Mouse (Mus musculus): ENCODE measurements at regions not wholly inside any gene's neighbourhood (a gene's known extent, or its start where the extent isn't known, plus 50 kb on each side); places are given as distances from the start of the nearest gene placed in this dataset.

DNA sequence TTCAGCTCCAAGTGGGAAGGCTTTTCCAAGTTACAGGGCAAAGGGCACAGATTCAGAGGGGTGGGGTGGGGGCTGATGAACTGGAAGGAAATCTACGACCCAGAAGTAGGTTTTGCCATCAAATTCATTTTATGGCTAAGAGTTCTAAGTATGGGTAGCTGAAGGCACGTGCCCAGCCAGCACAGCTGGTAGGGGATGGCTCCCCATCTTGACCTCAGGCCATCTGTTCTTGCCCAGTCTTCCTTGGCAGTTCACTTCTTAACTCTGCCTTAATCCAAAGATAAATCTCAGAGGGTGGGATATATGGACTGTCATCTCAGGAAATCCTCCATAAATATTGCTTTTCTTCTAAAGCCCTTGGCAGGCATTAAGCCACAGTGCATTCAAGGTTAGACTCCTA is 238.3 kb downstream of the H2al1j start:
- DNase-seq (ENCODE audit: low spot score in 2 of 2): no peak

- DNase-seq (ENCODE audit: low spot score in 2 of 2): no peak
These were observed 240.2 kb downstream of the H2al1j start for GRCm38 (mm10) chrX:11567827-11568226.

DNA sequence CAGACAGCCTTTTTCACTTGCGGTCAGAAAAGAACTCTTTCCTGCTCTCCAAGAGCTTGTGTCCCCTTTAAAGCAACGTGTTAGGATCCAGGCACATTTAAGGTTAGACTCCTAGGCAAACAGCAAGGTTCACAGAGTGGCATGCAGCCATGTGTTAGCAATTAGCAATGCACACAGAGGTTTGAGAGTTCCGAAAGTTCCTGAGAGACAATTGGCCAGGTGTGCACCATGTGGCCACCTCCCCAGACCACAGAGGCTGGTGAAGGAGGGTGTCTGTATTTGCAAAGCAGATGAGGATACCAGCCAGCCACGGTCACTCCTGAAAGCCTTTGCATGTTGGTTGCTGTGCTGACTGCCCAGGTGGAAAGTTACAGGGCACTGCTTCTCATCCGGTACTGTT is 240.6 kb downstream of the H2al1j start:
- no peak for DNase-seq (ENCODE audit: low spot score in 2 of 2)

DNA sequence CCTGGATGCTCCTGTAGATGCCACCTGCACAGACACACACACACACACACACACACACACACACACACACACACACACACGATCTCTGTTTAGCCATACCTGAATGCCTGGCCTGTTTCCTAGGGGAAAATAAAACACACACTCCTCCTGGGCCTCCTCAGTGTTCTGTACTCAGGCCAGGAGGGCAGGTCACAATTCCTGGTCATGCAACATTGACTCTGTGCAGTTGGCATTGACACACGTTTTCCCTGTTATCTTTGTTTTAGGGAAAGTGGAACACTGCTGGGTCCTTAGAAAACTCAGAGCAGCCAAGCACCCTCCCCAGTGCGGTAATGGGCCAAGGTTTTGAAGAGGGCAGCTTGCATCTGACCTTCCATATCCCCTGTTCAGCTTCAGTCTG is 246.7 kb downstream of the H2al1j start:
- DNase-seq (ENCODE audit: low spot score in 2 of 2): no peak

DNA sequence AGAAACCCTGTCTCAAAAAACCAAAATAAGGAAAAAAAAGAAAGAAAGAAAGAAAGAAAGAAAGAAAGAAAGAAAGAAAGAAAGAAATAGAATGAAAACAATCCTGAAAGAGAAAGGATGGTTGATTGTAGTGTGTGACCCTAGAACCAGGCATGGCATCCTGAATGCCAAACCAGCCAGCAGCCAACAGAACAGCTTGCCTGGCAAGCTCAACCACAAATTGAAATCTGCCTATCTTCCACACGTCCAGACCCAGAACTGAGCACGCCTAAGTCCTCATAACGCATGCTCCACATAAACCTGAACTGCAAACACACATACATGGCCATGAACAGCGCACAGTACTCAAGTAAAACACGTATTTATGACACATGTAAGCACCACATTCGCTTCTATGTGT is 247.9 kb downstream of the H2al1j start:
- DNase-seq (ENCODE audit: low spot score in 2 of 2): no peak

DNA sequence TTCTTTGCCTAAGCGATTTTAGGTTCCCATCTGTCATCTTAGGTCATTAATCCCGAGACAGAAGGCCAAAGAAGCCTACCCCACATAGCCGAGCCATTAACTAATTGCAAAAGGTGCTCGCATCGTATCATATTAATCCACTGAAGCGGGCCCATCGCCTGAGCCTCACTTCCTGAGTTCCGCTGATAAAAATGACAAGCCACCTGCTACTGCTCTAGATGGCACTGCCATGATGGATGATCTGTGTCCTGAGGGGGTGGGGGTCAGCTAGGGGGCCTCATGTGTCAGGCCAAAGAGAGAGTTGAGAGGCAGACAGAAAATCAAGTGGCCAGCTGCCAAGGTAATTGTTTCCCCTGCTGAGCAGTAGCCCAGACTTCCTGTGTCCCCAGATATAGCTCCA is 248.7 kb downstream of the H2al1j start:
- DNase-seq (ENCODE audit: low spot score in 2 of 2): no peak

- no peak for DNase-seq (ENCODE audit: low spot score in 2 of 2)
These were observed 249.7 kb downstream of the H2al1j start for GRCm38 (mm10) chrX:11577294-11577693.

- no peak for DNase-seq (ENCODE audit: low spot score in 2 of 2)
These were observed 257.7 kb downstream of the H2al1j start for GRCm38 (mm10) chrX:11585353-11585752.

DNA sequence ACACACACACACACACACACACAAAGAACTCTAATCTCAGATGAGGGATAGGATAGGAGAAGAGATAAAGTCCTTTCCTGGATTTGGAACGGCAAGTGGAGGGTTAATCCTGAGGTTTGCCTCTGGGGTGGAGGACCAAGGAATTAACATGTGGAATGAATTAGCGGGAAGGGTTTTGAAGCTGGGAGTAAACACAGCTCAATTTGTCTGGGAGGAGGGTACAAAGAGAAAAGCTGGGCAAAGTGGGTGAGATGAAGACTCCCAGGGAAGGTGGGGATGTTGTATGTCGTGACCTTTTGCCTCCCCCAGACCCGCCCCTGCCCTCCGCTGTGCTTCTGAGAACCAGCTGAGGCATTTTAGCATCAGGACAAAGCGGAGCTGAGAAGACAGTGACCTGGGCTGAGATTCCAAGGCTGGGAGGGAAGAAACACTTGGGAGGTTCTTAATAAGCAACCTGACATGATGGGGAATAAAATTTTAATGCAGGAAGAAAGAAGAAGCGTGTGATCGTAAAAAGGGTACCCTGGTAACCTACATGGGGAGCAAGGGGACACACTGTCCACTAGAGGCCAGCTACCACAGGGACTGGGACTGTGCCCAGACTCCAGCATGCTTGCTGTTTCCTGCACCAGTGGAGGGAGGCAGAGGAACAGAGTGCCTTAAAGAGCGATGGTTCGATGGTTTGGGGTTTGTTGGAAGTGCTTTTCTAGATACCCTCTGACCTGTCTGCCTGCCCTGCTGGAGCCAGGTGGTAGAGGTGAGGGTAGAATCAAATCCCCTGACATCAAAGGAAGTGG is 264.0 kb downstream of the H2al1j start:
- DNase-seq (ENCODE audit: low spot score in 2 of 2): no peak

DNA sequence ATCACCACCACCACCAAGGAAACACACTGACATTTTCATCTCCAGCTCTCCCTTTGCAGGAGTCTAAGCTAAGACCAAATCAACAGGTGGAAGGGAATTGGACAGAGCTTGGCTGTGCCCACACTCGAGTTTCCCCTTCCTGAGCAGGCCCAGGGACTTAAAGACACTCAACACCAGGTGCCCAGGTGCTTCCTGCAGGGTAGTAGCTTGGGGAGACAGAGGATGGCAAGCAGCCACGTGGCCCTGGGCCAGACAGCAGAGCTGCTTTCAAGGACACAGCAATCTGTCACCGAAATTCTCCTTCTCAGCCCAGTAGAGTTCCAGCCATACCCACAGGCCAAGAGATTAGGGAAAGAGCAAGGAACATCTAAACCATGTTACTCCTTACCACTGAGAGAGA is 266.9 kb downstream of the H2al1j start:
- DNase-seq (ENCODE audit: low spot score in 2 of 2): peak in 1 of 2 experiments; percentile 3

GRCm38 (mm10) chrX:11597548-11597947 is 269.9 kb downstream of the H2al1j start:
- no peak for DNase-seq (ENCODE audit: low spot score in 2 of 2)

- DNase-seq (ENCODE audit: low spot score in 2 of 2): no peak
These were observed 286.6 kb downstream of the H2al1j start for GRCm38 (mm10) chrX:11614237-11614636.

DNA sequence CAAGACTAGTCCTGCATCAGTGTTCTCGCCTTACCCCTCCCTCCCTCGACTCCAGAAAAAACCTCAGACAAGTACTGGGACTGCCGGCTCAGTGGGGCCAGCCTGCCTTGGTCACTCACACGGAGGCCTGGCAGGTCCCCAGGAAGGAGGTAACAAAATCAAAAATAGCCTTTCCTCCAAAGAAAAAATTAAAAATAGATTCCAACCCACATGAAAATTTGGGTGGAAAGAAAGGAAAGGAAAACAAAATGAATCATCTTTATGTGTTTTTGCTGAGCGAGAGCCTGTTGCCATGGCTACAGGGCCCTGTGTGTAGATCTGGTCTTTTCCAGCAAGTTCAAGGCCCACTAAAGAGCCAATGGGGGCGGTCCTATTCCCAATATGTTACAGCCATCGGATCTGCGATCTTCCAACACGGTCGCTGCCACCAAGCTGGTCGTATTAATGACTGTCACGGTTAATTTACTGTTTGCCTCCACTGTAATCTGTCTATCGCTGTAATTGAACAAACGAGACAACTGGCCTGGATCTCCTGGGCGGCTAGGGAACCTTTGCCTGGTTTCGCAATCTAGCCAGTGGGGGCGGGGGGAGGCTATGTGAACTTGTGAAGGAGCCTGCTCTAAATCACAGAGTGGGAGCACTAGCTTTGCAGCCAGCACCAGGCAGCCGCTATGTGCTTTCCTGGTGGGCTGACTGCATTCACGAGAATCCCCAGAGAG is 293.6 kb downstream of the H2al1j start:
- no peak for DNase-seq (ENCODE audit: low spot score in 2 of 2)

DNA sequence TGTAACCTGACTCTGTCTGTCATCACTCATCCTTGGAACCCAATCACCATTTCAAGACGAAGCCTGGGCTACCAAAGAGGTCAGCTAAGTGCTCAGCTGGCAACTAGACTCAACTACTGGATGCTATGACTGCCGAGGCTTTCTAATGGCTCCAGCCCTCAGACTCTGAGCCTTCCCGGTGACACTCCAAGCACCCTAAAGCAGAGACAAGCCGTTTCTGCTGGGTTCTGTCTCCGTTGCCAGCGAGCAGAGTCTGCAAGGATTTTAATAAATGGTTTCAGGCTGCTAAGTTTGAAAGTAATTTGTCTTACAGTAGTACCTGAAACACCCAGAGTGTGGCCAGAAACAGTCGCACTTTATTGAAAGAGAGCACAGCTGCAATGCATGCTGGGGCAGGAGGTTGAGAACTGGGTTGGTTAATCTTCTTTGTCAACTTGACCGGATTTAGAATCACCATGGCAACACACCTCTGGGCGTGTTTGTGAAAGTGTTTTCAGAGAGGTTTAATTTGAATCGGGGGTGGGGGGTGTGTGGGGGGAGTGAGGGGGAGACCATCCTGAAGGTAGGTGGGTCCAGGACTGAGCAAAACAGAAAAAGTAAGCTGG is 298.8 kb downstream of the H2al1j start:
- no peak for DNase-seq (ENCODE audit: low spot score in 2 of 2)

DNA sequence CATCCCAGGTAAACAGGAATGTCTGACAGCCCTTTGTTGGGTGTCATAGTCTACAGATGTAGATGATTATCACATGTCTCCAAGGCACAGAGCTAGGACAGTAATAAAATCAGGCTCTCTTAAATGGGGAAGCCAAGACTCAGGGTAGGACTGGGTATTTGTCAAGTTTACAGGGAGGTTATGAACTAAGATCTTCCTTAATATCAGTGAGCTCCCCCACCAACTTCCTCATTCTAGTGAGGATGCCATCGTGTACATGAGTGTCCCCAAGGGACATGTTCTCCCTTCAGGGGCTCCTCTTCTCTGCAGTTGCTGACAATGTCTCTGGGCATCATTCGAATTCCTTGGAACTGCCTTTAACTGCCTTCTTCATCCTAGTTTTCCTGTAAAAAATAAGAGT is 301.7 kb downstream of the H2al1j start:
- no peak for DNase-seq (ENCODE audit: low spot score in 2 of 2)

GRCm38 (mm10) chrX:11629906-11630305 is 302.3 kb downstream of the H2al1j start:
- DNase-seq (ENCODE audit: low spot score in 2 of 2): peak; percentile 20 to 37

- peak in 1 of 2 experiments; percentile 11 for DNase-seq (ENCODE audit: low spot score in 2 of 2)
These were observed 303.7 kb downstream of the H2al1j start for GRCm38 (mm10) chrX:11631186-11631913.

- peak in 1 of 2 experiments; percentile 7 for DNase-seq (ENCODE audit: low spot score in 2 of 2)
These were observed 304.4 kb downstream of the H2al1j start for GRCm38 (mm10) chrX:11632011-11632410.

- DNase-seq (ENCODE audit: low spot score in 2 of 2): peak; percentile 44 to 66
These were observed 306.2 kb downstream of the H2al1j start for GRCm38 (mm10) chrX:11633823-11634222.

DNA sequence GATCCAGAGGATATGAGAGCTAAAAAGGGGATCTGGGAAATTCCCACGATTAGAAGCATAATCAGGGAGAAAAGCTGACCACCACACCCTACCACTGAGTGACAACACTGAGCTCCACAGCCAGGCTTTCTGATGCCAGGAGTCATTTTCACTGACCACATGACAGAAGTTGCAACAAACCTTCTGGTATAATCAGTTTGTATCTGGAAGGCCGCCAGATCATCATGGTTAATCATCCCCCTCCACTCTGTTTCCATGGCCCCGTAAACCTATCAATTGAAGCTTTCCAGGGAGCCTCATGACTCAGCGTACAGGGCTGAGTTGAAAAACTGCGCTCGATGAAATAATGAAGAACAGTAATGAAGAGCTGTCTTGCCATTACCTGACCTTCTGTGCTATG is 316.9 kb downstream of the H2al1j start:
- no peak for DNase-seq (ENCODE audit: low spot score in 2 of 2)

DNA sequence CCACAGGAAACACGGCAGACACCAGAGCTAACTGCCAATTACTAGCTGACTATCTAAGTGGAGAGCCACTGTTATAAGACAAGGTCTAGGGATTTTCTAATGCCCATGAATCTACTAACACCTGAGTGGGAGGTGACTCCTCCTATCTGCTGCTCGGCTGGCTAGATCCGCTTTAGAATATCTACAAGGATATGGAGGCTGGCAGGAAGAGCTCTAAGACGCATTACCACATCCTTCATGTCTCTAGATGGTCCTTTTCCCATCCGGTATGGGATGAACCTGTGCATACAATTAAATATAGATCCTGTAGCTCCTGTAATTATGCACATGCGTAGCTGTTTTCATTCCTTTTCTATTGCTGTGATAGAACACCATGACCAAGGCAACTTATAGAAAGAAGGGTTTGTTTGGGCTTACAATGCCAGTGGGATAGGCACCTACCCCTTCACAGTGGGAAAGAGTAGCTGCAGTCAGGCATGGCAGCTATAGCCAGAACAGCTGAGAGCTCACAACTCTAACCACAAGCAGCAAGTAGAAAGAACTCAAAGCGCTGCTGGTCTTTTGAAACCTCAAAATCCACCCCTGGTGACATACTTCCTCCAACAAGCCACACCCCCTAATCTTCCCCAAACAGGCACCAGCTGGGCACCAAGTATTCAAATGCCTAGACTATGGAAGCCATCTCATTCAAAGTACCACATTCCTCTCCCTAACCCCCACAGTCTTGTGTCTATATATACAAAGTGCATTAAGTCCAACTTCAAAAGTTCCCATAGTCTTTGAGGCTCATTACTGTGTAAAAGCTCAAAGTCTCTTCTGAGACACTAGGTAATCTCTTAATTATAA is 319.3 kb downstream of the H2al1j start:
- DNase-seq (ENCODE audit: low spot score in 2 of 2): peak; percentile 54 to 55

Measured in thymus, postnatal 10 days (tissue).